Mouse (Mus musculus) neural tube, embryonic 15.5 days (tissue): ENCODE data around the gene 1700061G19Rik. TPM values are rescaled to one million over a fixed set of nuclear protein-coding genes. Genes with fewer than 3 reads are reported as not detected.

Experiments
- ATAC-seq: fragments of 200-750 bp; cut with Nextera tagmentation; 2 replicates; pipeline ENCODE4 v1.8.0; 2017; ENCODE audit warnings: mild to moderate bottlenecking, moderate TSS enrichment, moderate library complexity; ENCODE audit not compliant: low FRiP score
- H3K27ac ChIP-seq: fragments of 300-500 bp; sonication (generic); replicated peaks from 2 replicates; pipeline ENCODE4 v1.5.1; 2015; ENCODE audit warnings: mild to moderate bottlenecking, inconsistent platforms
- H3K27me3 ChIP-seq: fragments of 300-500 bp; sonication (generic); replicated peaks from 2 replicates; pipeline ENCODE4 v1.6.1; 2015; ENCODE audit warnings: inconsistent platforms
- H3K36me3 ChIP-seq: fragments of 300-500 bp; sonication (generic); 2 replicates; pipeline ENCODE4 v1.6.1; 2015; ENCODE audit warnings: inconsistent platforms
- H3K4me1 ChIP-seq: fragments of 300-500 bp; sonication (generic); 2 replicates; pipeline ENCODE4 v1.6.1; 2015; ENCODE audit warnings: inconsistent platforms
- H3K4me2 ChIP-seq: fragments of 300-500 bp; sonication (generic); 2 replicates; pipeline ENCODE4 v1.6.1; 2015; ENCODE audit warnings: inconsistent platforms, mild to moderate bottlenecking, moderate library complexity
- H3K4me3 ChIP-seq: fragments of 300-500 bp; sonication (generic); replicated peaks from 2 replicates; pipeline ENCODE4 v1.5.1; 2015; ENCODE audit warnings: mild to moderate bottlenecking, inconsistent platforms
- H3K9ac ChIP-seq: fragments of 300-500 bp; sonication (generic); replicated peaks from 2 replicates; pipeline ENCODE4 v1.6.1; 2015; ENCODE audit warnings: mild to moderate bottlenecking, inconsistent platforms
- H3K9me3 ChIP-seq: fragments of 300-500 bp; sonication (generic); replicated peaks from 2 replicates; pipeline ENCODE4 v1.6.1; 2016; ENCODE audit warnings: inconsistent platforms
- WGBS: fragments of 180-500 bp; shearing (Covaris S2); methylation state at CpG from one replicate; pipeline ENCODE4 v1.1.7; 2015; ENCODE audit warnings: mixed read lengths; 5-methylcytosine and 5-hydroxymethylcytosine counted together
- polyA plus RNA-seq: library from polyadenylated mRNA; unstranded; fragments of >200 nt; fragmentation: Nextera tagmentation; extraction: Ambion mirVana; gene quantifications from 2 replicates; pipeline ENCODE4 v1.2.1, GENCODE M21; 2015

Gene 1700061G19Rik
- polyA plus RNA-seq, 1 experiment from 2014 or later = 0.41 TPM

DNA sequence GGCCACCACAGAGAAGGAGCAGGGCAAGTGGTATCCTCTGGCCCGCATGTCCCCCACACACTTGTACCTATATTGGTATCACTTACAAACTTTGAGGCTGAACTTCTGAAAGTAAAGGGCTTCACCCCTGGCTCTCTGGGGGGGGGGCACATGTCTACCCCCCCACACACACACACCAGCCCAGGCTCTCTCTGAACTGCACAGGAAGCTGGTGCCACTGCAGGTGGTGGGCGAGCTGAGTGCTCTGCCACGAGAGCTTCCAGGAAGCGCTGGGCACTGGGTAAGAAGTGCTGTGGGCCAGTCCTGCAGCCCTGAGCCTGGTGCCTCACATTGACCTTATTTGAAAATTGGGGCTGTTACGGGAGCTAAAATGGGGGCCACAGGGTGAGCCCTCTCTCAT lies 31.6 kb upstream of the 1700061G19Rik start:
- Histone ChIP-seq H3K27ac (no peak overlapping the region), H3K4me1 (no peaks in the 10 kb centered on the region), H3K36me3 (no peaks in the 10 kb centered on the region), H3K9me3 (no peaks in the 10 kb centered on the region), H3K4me3 (no peak overlapping the region), H3K27me3 (no peaks in the 10 kb centered on the region), H3K4me2 (no peak overlapping the region), H3K9ac (no peak overlapping the region)
- ATAC-seq = no peak
- WGBS = 80% methylated on average over 5 of the region's 5 CpGs

DNA sequence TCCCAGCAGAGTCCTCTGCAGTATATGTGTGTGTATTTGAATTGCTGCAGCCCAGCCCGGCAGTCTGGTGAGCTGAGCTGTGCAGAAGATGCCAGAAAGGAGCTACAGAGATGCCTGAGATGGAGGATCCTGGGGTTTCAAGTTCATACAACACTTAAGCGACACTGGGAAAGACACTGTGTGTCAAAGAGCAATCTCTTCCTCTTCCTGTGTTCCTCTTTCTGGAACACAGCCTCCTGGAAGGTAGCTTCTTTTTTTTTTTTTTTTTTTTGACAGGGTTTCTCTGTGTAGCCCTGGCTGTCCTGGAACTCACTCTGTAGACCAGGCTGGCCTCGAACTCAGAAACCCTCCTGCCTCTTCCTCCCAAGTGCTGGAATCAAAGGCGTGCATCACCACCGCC lies 26.5 kb upstream of the 1700061G19Rik start:
- WGBS = 85% methylated on average over 5 of the region's 5 CpGs
- Histone ChIP-seq H3K4me3 (no peak overlapping the region), H3K27ac (no peak overlapping the region), H3K36me3 (no peaks in the 10 kb centered on the region), H3K27me3 (no peaks in the 10 kb centered on the region), H3K9me3 (no peaks in the 10 kb centered on the region), H3K9ac (no peak overlapping the region), H3K4me1 (no peaks in the 10 kb centered on the region), H3K4me2 (no peak overlapping the region)
- no peak for ATAC-seq

DNA sequence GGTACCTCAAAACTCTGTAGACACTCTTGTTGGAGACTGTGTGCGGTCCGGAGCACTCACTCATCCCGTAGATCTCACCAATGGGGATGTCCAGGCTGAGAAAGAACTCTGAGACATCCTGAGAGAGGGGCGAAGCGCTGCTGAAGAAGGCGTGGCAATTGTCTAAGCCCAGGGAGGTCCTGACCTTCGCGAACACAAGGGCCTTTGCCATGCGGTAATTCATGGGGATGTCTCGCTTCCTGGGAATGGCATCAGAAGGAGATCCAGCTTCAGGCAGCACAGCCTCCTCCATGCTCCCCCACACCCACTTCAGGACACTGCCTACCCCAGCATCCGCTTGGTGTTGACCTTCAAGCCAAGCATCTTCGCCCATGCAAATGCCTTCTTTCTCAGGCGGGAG lies 25.6 kb upstream of the 1700061G19Rik start:
- WGBS = 86% methylated on average over 13 of the region's 13 CpGs
- H3K9ac ChIP-seq = no peak overlapping the region
- no peak for ATAC-seq
- no peaks in the 10 kb centered on the region for H3K27me3 ChIP-seq
- H3K4me3 ChIP-seq = no peak overlapping the region
- H3K9me3 ChIP-seq = no peaks in the 10 kb centered on the region
- no peaks in the 10 kb centered on the region for H3K36me3 ChIP-seq
- no peak overlapping the region for H3K4me2 ChIP-seq
- no peaks in the 10 kb centered on the region for H3K4me1 ChIP-seq
- no peak overlapping the region for H3K27ac ChIP-seq

DNA sequence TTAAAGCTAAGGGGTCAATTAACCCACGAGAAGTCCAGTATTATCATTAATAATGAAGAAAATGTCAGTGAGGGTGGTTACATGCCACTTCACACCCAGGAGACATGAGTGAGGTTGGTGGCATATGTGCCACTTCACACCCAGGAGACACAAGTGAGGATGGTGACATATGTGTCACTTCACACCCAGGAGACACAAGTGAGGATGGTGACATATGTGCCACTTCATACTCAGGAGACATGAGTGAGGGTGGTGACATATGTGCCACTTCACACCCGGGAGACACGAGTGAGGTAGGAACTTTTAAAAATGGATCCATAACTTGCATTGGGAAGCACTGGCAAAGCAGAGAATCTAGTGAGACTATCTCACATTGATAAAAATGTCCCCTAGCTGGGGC lies 24.1 kb upstream of the 1700061G19Rik start:
- ATAC-seq = no peak
- H3K9me3 ChIP-seq = no peaks in the 10 kb centered on the region
- no peak overlapping the region for H3K9ac ChIP-seq
- no peaks in the 10 kb centered on the region for H3K36me3 ChIP-seq
- H3K27me3 ChIP-seq = no peaks in the 10 kb centered on the region
- no peaks in the 10 kb centered on the region for H3K4me1 ChIP-seq
- H3K4me3 ChIP-seq = no peak overlapping the region
- no peak overlapping the region for H3K4me2 ChIP-seq
- no peak overlapping the region for H3K27ac ChIP-seq
- 75% methylated on average over 3 of the region's 3 CpGs for whole genome bisulfite sequencing

DNA sequence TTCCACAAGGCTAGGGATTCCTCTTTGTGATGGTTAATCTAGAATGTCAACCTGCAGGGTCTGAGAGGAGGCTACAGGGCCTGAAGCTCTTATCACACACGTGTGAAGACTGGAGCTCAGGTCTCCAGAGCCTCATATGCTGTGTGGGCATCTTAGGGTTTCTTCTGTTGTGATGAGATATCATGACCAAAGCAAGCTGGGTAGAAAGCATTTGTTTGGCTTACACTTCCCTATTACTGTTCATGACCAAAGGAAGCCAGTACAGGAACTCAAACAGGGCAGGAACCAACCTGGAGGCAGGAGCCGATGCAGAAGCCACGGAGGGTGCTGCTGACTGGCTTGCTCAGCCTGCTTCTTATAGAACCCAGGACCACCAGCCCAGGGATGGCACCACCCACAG lies 19.9 kb upstream of the 1700061G19Rik start:
- Histone ChIP-seq H3K9ac (no peak overlapping the region), H3K27ac (no peak overlapping the region), H3K4me3 (no peak overlapping the region), H3K4me2 (no peak overlapping the region), H3K4me1 (no peaks in the 10 kb centered on the region), H3K36me3 (no peaks in the 10 kb centered on the region), H3K9me3 (no peaks in the 10 kb centered on the region), H3K27me3 (no peaks in the 10 kb centered on the region)
- ATAC-seq = no peak
- 87% methylated on average over 3 of the region's 3 CpGs for whole genome bisulfite sequencing

DNA sequence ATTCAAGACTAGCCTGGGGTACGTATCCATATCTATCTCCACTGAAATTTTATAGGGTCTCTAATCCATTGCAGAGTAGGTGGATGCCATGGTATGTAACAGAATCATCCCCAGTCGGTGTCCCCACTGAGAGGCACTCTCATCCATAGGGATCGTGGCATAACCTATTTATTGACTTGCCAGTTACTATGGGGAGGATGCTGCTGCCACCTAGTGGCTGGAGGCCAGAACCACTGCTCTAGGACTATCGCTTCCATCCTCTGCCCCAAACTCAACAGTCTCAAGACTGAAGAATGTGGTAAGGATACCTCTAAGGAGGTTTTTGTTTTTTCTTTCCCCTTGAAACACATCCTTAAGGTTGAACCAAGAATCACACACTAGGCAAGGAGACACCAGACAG lies 17.1 kb upstream of the 1700061G19Rik start:
- Histone ChIP-seq H3K27ac (no peak overlapping the region), H3K9ac (no peak overlapping the region), H3K9me3 (no peaks in the 10 kb centered on the region), H3K36me3 (no peaks in the 10 kb centered on the region), H3K27me3 (no peaks in the 10 kb centered on the region), H3K4me3 (no peak overlapping the region), H3K4me1 (no peaks in the 10 kb centered on the region), H3K4me2 (no peak overlapping the region)
- ATAC-seq = no peak
- WGBS = 56% methylated on average over 4 of the region's 4 CpGs

DNA sequence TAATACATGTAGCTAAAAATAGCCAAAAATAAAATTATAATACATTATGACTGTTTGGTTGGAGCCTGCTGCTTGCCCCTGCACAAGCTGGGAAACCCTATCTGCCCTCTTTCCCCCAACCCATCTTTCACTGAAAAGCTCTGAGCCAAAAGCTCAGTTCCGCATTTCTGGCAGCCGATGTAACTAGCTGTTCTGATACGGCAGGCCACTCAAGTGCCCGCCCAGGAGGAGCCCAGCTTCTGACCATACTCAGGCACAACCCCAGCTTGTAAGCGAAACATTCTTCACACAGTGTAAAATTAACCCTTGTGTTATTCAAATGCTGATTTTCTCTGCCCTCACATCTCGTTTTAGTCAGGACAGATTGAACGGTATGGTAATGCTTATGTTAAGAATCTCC lies 16.4 kb upstream of the 1700061G19Rik start:
- no peak overlapping the region for H3K4me3 ChIP-seq
- no peaks in the 10 kb centered on the region for H3K27me3 ChIP-seq
- H3K27ac ChIP-seq = no peak overlapping the region
- WGBS = 57% methylated on average over 7 of the region's 7 CpGs
- H3K9me3 ChIP-seq = no peaks in the 10 kb centered on the region
- H3K36me3 ChIP-seq = no peaks in the 10 kb centered on the region
- no peak for ATAC-seq
- no peak overlapping the region for H3K9ac ChIP-seq
- no peaks in the 10 kb centered on the region for H3K4me1 ChIP-seq
- no peak overlapping the region for H3K4me2 ChIP-seq

DNA sequence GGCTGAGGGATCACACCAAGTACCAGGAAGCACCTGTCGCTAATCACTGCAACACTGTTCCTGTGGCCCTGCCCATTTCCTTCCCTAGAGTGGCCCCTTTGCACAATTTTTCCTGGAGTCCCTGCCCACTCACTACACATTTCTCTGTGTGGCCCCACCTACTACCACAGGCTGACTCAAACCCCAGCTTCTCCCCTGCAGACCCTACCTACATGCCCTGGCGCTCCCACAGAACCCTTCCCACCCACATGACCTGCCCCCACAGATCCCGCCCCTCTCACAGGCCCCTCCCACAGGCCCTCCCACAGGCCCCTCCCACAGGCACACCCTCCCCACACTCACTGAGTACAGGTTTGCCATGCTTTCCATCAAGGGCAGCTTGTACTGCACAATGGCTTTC lies 14.1 kb upstream of the 1700061G19Rik start:
- no peaks in the 10 kb centered on the region for H3K9me3 ChIP-seq
- H3K4me1 ChIP-seq = no peaks in the 10 kb centered on the region
- 63% methylated on average over 3 of the region's 3 CpGs for WGBS
- no peaks in the 10 kb centered on the region for H3K27me3 ChIP-seq
- no peak overlapping the region for H3K27ac ChIP-seq
- no peak overlapping the region for H3K9ac ChIP-seq
- ATAC-seq = no peak
- no peaks in the 10 kb centered on the region for H3K36me3 ChIP-seq
- H3K4me2 ChIP-seq = no peak overlapping the region
- no peak overlapping the region for H3K4me3 ChIP-seq

DNA sequence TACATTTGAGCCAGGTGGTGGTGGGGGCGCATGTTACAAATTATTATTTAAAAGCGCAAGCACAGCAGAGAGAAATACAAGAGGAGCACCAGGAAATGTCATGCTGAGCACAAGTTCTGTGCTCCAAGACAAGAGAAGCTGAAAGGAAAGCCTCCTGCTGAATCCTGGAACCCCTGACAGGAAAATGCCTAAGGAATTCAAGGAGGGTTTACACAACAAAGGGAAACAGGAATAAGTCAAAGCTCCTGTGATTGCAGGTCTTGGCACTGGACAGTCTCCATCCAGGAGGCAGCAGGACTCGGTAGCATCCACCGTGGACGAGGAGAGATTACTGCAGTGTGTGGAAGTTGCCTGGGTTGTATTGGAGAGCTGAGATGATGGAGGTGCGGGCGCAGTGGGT lies 9.2 kb upstream of the 1700061G19Rik start:
- Histone ChIP-seq H3K9me3 (no peaks in the 10 kb centered on the region), H3K4me1 (no peaks in the 10 kb centered on the region)
- no peak for ATAC-seq

DNA sequence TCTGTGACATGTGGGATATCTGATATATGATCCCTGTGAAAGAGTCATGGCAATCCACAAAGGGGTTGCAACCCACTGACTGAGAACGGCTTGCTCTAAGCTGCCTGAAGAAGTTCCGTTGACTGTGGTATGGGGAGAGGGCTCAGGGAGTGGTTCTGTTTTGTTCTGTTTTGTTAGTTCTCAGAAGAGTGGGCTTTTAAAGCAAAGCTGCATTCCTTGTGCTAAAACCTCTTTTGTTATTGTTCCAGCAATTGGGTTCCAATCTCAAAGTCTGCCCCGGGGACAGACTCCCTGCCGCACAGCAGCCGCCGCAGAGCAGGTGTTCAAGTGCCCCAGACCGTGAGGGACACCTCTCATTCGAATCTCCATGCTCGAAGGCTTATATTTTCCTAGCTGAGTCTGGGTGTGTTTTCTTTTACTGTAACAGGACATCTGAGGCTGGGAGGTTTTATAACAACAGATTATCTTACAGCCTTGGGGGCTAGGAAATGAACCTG lies 5.7 kb upstream of the 1700061G19Rik start:
- H3K4me3 ChIP-seq = no peak overlapping the region
- H3K9me3 ChIP-seq = no peaks in the 10 kb centered on the region
- no peak for ATAC-seq
- no peaks in the 10 kb centered on the region for H3K27me3 ChIP-seq
- no peaks in the 10 kb centered on the region for H3K36me3 ChIP-seq
- no peak overlapping the region for H3K4me2 ChIP-seq
- no peak overlapping the region for H3K27ac ChIP-seq
- H3K4me1 ChIP-seq = no peaks in the 10 kb centered on the region
- 66% methylated on average over 9 of the region's 9 CpGs for WGBS
- H3K9ac ChIP-seq = no peak overlapping the region

More for the DNA sequence above, 9.2 kb upstream of the 1700061G19Rik start:
- Histone ChIP-seq H3K4me3 (no peak overlapping the region), H3K27ac (no peak overlapping the region), H3K36me3 (no peaks in the 10 kb centered on the region), H3K27me3 (no peaks in the 10 kb centered on the region), H3K4me2 (no peak overlapping the region), H3K9ac (no peak overlapping the region)
- 76% methylated on average over 7 of the region's 7 CpGs for WGBS

DNA sequence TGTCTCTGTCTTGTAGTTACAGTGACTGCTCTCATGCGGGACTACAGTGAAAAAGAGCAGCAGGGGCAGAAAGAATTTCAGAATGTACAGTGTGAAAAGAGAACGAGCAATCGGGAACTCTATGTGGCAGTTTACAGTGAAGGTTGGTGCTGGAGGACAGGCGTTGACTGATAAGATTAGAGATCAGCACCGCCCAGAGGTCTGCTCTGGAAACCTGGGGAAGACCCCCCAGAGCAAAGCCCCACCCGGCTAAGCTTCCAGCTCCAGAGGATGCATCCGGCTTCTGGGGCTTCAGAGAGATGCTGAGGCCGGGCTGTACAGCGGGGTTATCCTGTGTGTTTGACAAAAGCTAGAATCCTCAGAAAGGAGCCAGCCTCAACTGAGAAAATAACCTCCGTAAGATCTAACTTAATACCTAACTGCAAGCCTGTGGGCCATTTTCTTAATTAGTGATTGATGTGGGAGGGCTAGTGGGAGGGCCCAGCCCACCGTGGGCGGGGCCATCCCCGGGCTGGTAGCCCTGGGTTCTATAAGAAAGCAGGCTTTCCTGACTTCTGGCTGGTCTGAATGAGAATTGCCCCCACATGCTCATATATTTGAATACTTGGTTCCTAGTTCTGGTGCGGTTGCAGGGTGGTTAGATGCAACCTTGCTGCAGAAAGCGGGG lies 4.9 kb upstream of the 1700061G19Rik start:
- Histone ChIP-seq H3K27me3 (no peaks in the 10 kb centered on the region), H3K9me3 (no peaks in the 10 kb centered on the region), H3K4me3 (no peak overlapping the region), H3K36me3 (no peaks in the 10 kb centered on the region), H3K9ac (no peak overlapping the region), H3K4me2 (no peak overlapping the region), H3K27ac (no peak overlapping the region), H3K4me1 (no peaks in the 10 kb centered on the region)
- ATAC-seq = no peak
- WGBS = 75% methylated on average over 15 of the region's 15 CpGs

DNA sequence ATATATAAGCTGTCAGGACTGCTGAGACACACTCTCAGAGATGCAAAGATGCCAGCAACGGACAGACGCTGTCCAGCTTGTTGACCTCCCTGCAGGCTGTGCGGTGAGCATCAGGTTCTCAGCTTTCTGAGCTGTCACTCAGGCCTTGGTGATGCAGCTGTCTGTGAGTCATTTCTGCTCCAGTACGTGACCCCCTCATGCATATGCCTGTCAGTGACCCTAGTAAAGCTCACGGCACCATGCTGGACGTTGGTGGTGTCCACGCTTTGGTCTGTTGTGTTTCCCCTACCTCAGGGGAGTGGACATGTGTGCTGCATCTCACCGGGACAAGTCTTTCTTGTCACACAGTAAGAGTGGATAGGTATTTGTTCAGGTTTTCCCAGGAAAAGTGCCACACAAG lies 3.5 kb upstream of the 1700061G19Rik start:
- 83% methylated on average over 8 of the region's 8 CpGs for WGBS
- no peak overlapping the region for H3K9ac ChIP-seq
- H3K4me2 ChIP-seq = no peak overlapping the region
- no peak for ATAC-seq
- no peaks in the 10 kb centered on the region for H3K4me1 ChIP-seq
- H3K4me3 ChIP-seq = no peak overlapping the region
- H3K27me3 ChIP-seq = no peaks in the 10 kb centered on the region
- no peaks in the 10 kb centered on the region for H3K36me3 ChIP-seq
- no peak overlapping the region for H3K27ac ChIP-seq
- H3K9me3 ChIP-seq = no peaks in the 10 kb centered on the region
